Mouse (Mus musculus) left cerebral cortex, postnatal 4 days (tissue): ENCODE measurements around the gene Nlrp3. TPM values are rescaled to one million over a fixed set of nuclear protein-coding genes. Genes with fewer than 3 reads are reported as not detected.

ENCODE experiments used
- DNase-seq: peaks from one replicate; pipeline ENCODE4 v3.0.0-alpha.2; 2022
- intact Hi-C: fragments of 180-260 bp; cut with DNase I; formaldehyde crosslinking; loops from one replicate; pipeline ENCODE4 v1.15.1; 2025
- total RNA-seq, 2 experiments: library from RNA; stranded (reverse); gene quantifications; 2 replicates each; pipeline ENCODE4 v1.2.3; 2021

Nlrp3 gene
- total RNA-seq, 2 experiments from 2014 or later: 0.50 to 0.60 TPM

DNA sequence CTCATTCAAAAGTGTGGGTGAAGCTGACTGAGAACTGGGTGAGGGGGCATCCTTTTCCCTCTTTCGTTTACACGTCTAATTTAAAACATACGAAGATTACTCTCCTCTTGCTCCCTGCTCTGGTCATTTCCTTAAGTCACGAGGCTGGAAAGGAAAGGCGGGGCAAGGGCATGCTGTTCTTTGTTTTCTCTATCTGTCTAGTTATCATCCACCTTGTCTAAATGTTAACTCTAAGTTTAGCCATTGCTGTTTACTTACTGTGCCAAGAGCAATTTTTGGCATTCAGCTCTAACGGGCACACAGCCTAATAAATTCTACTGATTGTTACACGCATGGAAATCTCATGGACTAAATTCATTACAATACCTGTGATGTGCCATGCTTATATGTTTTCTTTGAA is 57.8 kb downstream of the Nlrp3 start:
- intact Hi-C loops: no loop called here
- DNase-seq: no peak

DNA sequence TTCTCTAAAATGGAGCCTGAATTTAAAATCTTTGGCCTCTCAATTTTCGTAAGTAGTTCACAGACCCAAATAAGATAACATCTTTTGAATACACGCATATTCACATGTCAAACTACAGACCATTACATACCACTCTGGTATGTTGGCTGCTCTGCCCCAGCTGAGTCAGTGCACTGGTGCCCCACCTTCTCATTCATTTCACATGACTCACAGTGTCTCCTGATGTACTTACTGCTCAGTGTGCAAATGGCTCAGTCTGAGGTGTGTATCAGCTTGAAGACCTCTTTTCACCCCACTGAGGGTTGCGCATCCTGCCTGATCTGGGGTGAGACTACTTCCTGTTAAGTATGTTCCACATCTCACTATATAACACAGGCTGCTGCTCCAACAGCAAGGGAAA is 59.5 kb downstream of the Nlrp3 start:
- intact Hi-C loops: no loop called here
- DNase-seq: no peak

DNA sequence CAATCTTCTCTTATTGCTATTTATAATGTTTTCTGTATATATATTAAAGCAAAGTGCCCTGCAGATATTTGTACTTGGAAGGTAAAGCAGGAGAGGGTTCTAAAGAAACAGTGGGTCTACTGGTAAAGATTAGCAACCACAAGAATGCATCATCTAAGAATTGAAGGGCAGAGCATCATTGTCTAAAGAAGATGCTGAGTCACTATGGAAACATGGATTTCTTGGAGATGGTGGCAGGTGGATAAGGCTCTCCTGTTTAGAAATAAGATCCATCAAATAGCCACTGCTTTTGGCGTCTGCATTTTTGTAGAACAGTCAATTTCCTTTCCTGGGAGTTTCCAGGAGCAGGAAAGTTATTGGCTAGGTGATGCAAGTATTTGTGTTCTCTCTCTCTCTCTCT is 60.9 kb downstream of the Nlrp3 start:
- intact Hi-C loops: no loop called here
- no peak for DNase-seq

DNA sequence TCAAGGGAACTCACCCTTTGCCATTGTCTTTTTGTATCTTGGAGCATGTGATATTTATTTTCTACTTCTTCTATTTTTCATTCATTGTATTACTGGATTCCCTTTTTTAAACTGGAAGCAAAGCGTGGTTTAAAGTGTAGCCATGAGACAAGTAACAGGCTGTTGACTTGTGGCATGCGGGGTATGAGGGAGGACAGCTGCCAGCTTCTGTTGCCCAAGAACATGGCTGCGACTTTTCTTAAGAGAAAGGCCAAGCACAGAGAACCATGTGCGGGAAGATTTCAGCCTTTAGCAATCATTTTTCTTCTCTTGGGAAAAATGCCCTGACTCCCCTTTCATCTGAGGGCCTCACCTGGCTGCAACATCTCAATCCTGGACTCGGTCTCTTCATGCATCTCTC is 70.3 kb downstream of the Nlrp3 start:
- DNase-seq: no peak
- intact Hi-C loops: no loop called here

DNA sequence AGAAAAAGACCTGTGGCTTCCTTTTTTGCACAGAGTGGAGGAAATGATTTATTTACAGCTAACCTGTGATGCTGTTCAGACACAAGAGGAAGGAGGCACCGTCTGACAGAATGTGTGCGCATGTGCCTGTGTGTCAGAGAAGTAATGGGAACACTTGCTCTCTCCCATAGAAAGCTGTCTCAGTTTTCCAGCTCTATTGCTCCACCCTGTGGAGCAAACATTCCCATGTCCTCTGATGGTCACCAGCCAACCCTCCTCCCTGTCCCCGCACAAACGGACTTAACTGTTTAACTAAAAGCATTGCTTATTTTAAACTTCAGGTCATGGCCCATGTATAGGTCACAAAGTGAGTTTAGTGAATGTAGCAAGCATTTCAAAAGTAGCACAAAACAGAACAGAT is 72.8 kb downstream of the Nlrp3 start:
- intact Hi-C loops: no loop called here
- peak; percentile 35 for DNase-seq

Other genes starting within 250 kb of the Nlrp3 start
- gene Wnt9a, start 234.6 kb upstream of the Nlrp3 start, total RNA-seq: 1 to 10 TPM; 3.4 to 4.3 TPM
- not detected for gene Prss38, start 165.9 kb upstream of the Nlrp3 start, total RNA-seq
- 10 to 100 TPM; 27.4 to 29.6 TPM for gene Jmjd4, start 91.5 kb upstream of the Nlrp3 start, total RNA-seq
- 100 to 1,000 TPM; 267 to 307 TPM for gene Snap47, start 90.4 kb upstream of the Nlrp3 start, total RNA-seq
- gene Zfp867, start 69.1 kb upstream of the Nlrp3 start, total RNA-seq: 1 to 10 TPM; 7.1 to 7.5 TPM
- 10 to 100 TPM; 16.9 to 20.4 TPM for gene Zkscan17, start 14.8 kb upstream of the Nlrp3 start, total RNA-seq
- not detected for gene Olfr222, start 34.7 kb downstream of the Nlrp3 start, total RNA-seq
- not detected for gene Olfr223, start 51.7 kb downstream of the Nlrp3 start, total RNA-seq
- 100 to 1,000 TPM; 270 to 281 TPM for gene Mprip, start 119.7 kb downstream of the Nlrp3 start, total RNA-seq
- 1 to 10 TPM; 3.0 to 3.8 TPM for gene Pld6, start 246.1 kb downstream of the Nlrp3 start, total RNA-seq